8 mouse cellular contexts compared by ENCODE assay signal in genomic region chr14:118137487-118137886, GRCm38 (mm10). TPM values are rescaled to one million over a fixed set of nuclear protein-coding genes. Genes with fewer than 3 reads are reported as not detected.
DNase-seq lines count a peak whose midpoint lies in the region; ATAC-seq lines count a peak whose summit lies in the region.

No protein-coding gene starts in this region.

- H3K4me3 ChIP-seq in embryonic facial prominence, embryonic 15.5 days (replicated peaks): peak overlapping the region; percentile 86
- H3K4me3 ChIP-seq in limb, embryonic 10.5 days: peak overlapping the region; percentile 77

- H3K9me3 ChIP-seq in embryonic facial prominence, embryonic 15.5 days (replicated peaks): no peaks in the 10 kb centered on the region
- H3K9me3 ChIP-seq in limb, embryonic 10.5 days (replicated peaks): no peaks in the 10 kb centered on the region

- H3K9ac ChIP-seq in embryonic facial prominence, embryonic 15.5 days: peak overlapping the region; percentile 86

- peaks cover 30% of the 10 kb centered on the region for H3K36me3 ChIP-seq in embryonic facial prominence, embryonic 15.5 days
- peaks cover 35% of the 10 kb centered on the region for H3K36me3 ChIP-seq in limb, embryonic 10.5 days

- H3K27ac ChIP-seq in embryonic facial prominence, embryonic 15.5 days (replicated peaks): peak overlapping the region; percentile 76
- H3K27ac ChIP-seq in limb, embryonic 10.5 days: peak overlapping the region; percentile 90

- peaks cover 17% of the 10 kb centered on the region; the same call in 1 of the 2 replicates for H3K4me1 ChIP-seq in embryonic facial prominence, embryonic 15.5 days
- H3K4me1 ChIP-seq in limb, embryonic 10.5 days: peaks cover 20% of the 10 kb centered on the region

- ATAC-seq in embryonic facial prominence, embryonic 15.5 days (ENCODE audit: insufficient number of reproducible peaks, low FRiP score, low TSS enrichment, low read depth): peak; percentile 5; the same call in 1 of the 2 replicates

- peak overlapping the region; percentile 82 for H3K4me2 ChIP-seq in embryonic facial prominence, embryonic 15.5 days (replicated peaks)

- WGBS in embryonic facial prominence, embryonic 15.5 days: under 1% methylated on average over 13 of the region's 13 CpGs
- 2% methylated on average over 13 of the region's 13 CpGs for WGBS in limb, embryonic 10.5 days

- H3K27me3 ChIP-seq in embryonic facial prominence, embryonic 15.5 days: no peaks in the 10 kb centered on the region
- no peaks in the 10 kb centered on the region for H3K27me3 ChIP-seq in limb, embryonic 10.5 days (ENCODE audit: low read depth, poor library complexity, severe bottlenecking)

- peak; percentile 28 for DNase-seq in kidney, adult 9 months
- DNase-seq in kidney, postnatal 36 days: no peak
- peak; percentile 11 for DNase-seq in MN1 (ENCODE audit: low spot score)
- DNase-seq in limb, embryonic 10.5 days (ENCODE audit: low spot score): no peak
- DNase-seq in naive thymus-derived CD4-positive, alpha-beta T cell, adult 2 months (ENCODE audit: low read depth): peak; percentile 65
- DNase-seq in right cerebral cortex, postnatal 4 days: no peak
- DNase-seq in layer of hippocampus, adult 8-10 months (ENCODE audit: low spot score in 2 of 2): no peak

RNA-seq across cellular contexts. Expression of gene Gpr180, which starts 0.5 kb away (rescaled TPM):
- 70.7 and 78.0 TPM in 2 replicates for polyA plus RNA-seq in embryonic facial prominence, embryonic 15.5 days (2015; fragmentation: Nextera tagmentation; extraction: Ambion mirVana)
- 43.0 and 49.6 TPM in 2 replicates for polyA plus RNA-seq in limb, embryonic 10.5 days (2016; fragmentation: Nextera tagmentation; extraction: Ambion mirVana)
- total RNA-seq in layer of hippocampus, adult 8-10 months (2022): 10 to 100 TPM; 22.0 to 25.2 (median 23.0) TPM

RNA-seq across cellular contexts. Expression of gene Tgds, which starts 4.9 kb away (rescaled TPM):
- polyA plus RNA-seq in embryonic facial prominence, embryonic 15.5 days (2015; fragmentation: Nextera tagmentation; extraction: Ambion mirVana): 32.8 and 34.0 TPM in 2 replicates
- 32.5 and 36.0 TPM in 2 replicates for polyA plus RNA-seq in limb, embryonic 10.5 days (2016; fragmentation: Nextera tagmentation; extraction: Ambion mirVana)
- 10 to 100 TPM; 10.0 to 12.9 (median 11.3) TPM for total RNA-seq in layer of hippocampus, adult 8-10 months (2022)

Comparison
In these comparisons a context has a peak if more than half of its experiments do, and no peak if none do; other contexts are left out.
1. DNase-seq: peak in kidney, adult 9 months (single experiment), MN1 (single experiment) and naive thymus-derived CD4-positive, alpha-beta T cell, adult 2 months (single experiment); none in kidney, postnatal 36 days (0 of 2), limb, embryonic 10.5 days (single experiment), right cerebral cortex, postnatal 4 days (single experiment) and layer of hippocampus, adult 8-10 months (0 of 2).